Mouse (Mus musculus) small intestine, adult 2 months (tissue): Measurements from ENCODE around the gene Lrsam1.

Experiments used
- CTCF ChIP-seq: fragments of 200-500 bp; IDR thresholded peaks from 2 replicates; pipeline ENCODE4 v1.5.1; 2012; ENCODE audit warnings: low read depth, mild to moderate bottlenecking, control low read depth, inconsistent platforms, low read length, moderate library complexity, mixed read lengths; ENCODE audit not compliant: insufficient replicate concordance, insufficient read length; ENCODE audit errors: extremely low read depth
- POLR2A ChIP-seq: fragments of 200-500 bp; IDR thresholded peaks from 2 replicates; pipeline ENCODE4 v1.6.1; 2012; ENCODE audit warnings: low read depth, mild to moderate bottlenecking, control low read depth, inconsistent platforms, low read length, moderate library complexity

DNA sequence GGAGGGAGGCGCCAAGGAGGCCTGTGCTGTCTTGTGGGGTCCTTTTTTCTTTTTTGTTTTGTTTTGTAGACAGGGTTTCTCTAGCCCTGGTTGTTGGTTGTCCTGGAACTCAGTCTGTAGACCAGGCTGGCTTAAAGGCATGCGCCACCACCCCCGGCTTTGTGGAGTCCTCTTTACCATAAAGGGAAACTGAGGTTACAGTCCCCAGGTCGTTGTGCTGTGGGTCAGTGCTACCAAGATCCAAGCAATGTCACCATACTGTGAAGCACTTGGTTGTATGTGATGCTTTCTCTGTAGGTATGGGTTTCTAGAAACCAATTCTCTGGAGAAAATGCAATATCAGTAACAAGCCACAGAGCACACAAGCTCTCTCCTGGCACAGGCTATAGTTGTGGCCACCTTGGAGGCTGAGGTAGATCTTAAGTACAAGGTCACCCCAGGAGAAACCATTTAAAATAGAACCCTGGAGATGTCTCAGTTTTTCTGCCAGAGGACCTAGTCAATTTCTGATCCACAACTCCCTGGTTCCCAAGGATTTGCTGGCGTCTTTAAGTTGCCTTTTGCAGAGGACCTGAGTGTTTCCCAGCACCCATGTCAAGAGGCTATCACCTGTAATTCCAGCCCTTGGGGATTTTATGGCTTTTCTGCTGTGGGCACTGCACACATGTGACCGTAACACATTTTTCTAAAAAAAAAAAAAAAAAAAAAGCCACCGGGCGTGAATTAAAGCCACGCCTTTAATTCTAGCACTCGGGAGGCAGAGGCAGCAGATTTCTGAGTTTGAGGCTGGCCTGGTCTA, 3.4 kb upstream of the Lrsam1 start:
- TF ChIP-seq CTCF (no peak), POLR2A (no peak)
